Comparison of ENCODE assay signal across 8 mouse cellular contexts in genomic region chr4:114665684-114666083, GRCm38 (mm10).
DNase-seq lines count a peak whose midpoint lies in the region; ATAC-seq lines count a peak whose summit lies in the region.

No protein-coding gene starts in this region.

- H3K9me3 ChIP-seq in hindbrain, embryonic 15.5 days: no peaks in the 10 kb centered on the region

- ATAC-seq in hindbrain, embryonic 15.5 days (ENCODE audit: low FRiP score, low read depth): peak; percentile 82

- H3K4me1 ChIP-seq in hindbrain, embryonic 15.5 days (replicated peaks): peaks cover 13% of the 10 kb centered on the region

- H3K27me3 ChIP-seq in hindbrain, embryonic 15.5 days: peaks cover 52% of the 10 kb centered on the region

- 4% methylated on average over 14 of the region's 14 CpGs for WGBS in hindbrain, embryonic 15.5 days

- H3K9ac ChIP-seq in hindbrain, embryonic 15.5 days: no peak overlapping the region

- no peak overlapping the region for H3K27ac ChIP-seq in hindbrain, embryonic 15.5 days (replicated peaks)

- H3K36me3 ChIP-seq in hindbrain, embryonic 15.5 days: no peaks in the 10 kb centered on the region

- peak; percentile 50 for DNase-seq in T-cell, adult 2 months (ENCODE audit: low spot score)
- peak; percentile 78 to 89 for DNase-seq in cerebellum, postnatal 4 days (ENCODE audit: low spot score in 2 of 2)
- peak; percentile 65 for DNase-seq in gastrocnemius, adult 18-20 months (ENCODE audit: low spot score)
- peak; percentile 55 for DNase-seq in left cerebral cortex, adult 11 months (ENCODE audit: low spot score)
- peak; percentile 74 for DNase-seq in lung, postnatal 25 days (ENCODE audit: low spot score)
- DNase-seq in retina, postnatal 7 days (ENCODE audit: low read depth, low spot score): peak; percentile 66
- peak; percentile 69 for DNase-seq in urinary bladder, adult 2 months (ENCODE audit: low spot score)

- H3K4me2 ChIP-seq in hindbrain, embryonic 15.5 days: peak overlapping the region; percentile 76

- 0 out of 2 replicates have a peak overlapping the region, but pooled peaks have one; percentile 12 for H3K4me3 ChIP-seq in hindbrain, embryonic 15.5 days
